Mouse (Mus musculus) megakaryocyte, embryonic 14.5 days (primary cell): ENCODE measurements around the gene Klhl33.

ENCODE experiments used
- FLI1 ChIP-seq: IDR thresholded peaks from 2 replicates; pipeline ENCODE4 v1.6.1; 2012; ENCODE audit warnings: low read length, inconsistent platforms, mixed read lengths
- GATA1 ChIP-seq: IDR thresholded peaks from 3 replicates; pipeline ENCODE4 v1.6.1; 2012; ENCODE audit warnings: mixed read lengths, low read length, inconsistent platforms, borderline replicate concordance

DNA sequence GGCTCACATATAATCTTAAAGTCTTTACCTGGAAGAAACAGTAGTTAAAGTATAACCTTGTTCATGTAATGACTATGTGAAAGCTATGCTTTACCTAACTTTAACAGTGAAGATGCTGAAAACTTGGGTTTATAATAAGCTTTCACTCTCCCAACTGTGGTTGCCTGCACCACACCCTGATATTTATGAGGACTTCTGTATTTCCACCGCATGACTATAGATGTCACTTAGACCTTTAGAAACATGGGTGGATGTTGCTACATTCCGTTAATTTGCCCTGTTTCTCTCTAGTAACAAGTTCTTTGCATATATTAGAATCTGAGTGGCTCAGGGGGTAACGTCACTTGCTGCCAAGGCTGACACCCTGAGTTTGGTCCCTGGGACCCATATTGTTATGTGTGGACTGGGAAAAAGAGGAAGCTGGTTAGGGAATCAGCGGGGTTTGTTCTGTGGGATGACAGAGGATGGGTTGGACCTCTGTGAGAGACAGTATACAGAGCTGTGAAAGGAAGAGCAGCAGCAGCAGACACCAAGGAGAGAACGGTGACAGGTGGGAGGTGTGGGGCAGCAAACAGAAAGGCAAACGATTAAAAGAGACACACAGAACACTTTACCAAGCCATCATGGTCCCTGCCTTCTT is 21.6 kb downstream of the Klhl33 start:
- TF ChIP-seq GATA1 (no peak), FLI1 (no peak)
